Mouse (Mus musculus): ENCODE results near the gene Cxcl16.
A peak's percentile ranks its signal among the peaks of the same experiment; 100 is the strongest.

Gene Cxcl16

GRCm38 (mm10) chr11:70412591-70412990, 47.2 kb downstream of the Cxcl16 start:
- DNase-seq (ENCODE audit: low read depth, low spot score): no peak

GRCm38 (mm10) chr11:70410297-70410643, 49.5 kb downstream of the Cxcl16 start:
- DNase-seq (ENCODE audit: low read depth, low spot score): no peak

GRCm38 (mm10) chr11:70409594-70410296, 50.0 kb downstream of the Cxcl16 start, which contains the start of gene Pelp1:
Pelp1 (minus strand) TSS chr11:70410031.
- peak; percentile 92 for DNase-seq (ENCODE audit: low read depth, low spot score)
